ENCODE assay signal across 23 mouse cellular contexts in genomic region chr17:51356447-51356846, GRCm38 (mm10).
DNase-seq lines count a peak whose midpoint lies in the region; ATAC-seq and TF ChIP-seq lines count a peak whose summit lies in the region.
"Had no signal": no experiment of that assay in that cellular context is flagged by ENCODE, and none has a peak within 500 bp of the region (broad histone marks: within the 10 kb centered on the region; RNA-seq: fewer than 3 reads in every experiment).

No protein-coding gene starts in this region.

- no peak for TF ChIP-seq CTCF in left cerebral cortex, adult 2 months (IDR thresholded peaks at IDR 0.05)
- TF ChIP-seq CTCF in brain, embryonic 14.5 days (IDR thresholded peaks at IDR 0.05; ENCODE audit: borderline replicate concordance, extremely low read depth, insufficient read depth, insufficient read length) = no peak

- TF ChIP-seq POLR2A in brain, embryonic 14.5 days (IDR thresholded peaks at IDR 0.05; ENCODE audit: borderline replicate concordance, extremely low read depth, insufficient read depth, insufficient read length, poor library complexity, severe bottlenecking) = no peak

- no peak overlapping the region for H3K9ac ChIP-seq in hindbrain, embryonic 14.5 days
- H3K9ac ChIP-seq in hindbrain, embryonic 12.5 days = no peak overlapping the region
- H3K9ac ChIP-seq: liver, embryonic 12.5 days; liver, postnatal 0 days; midbrain, embryonic 12.5 days had no signal

- H3K36me3 ChIP-seq in hindbrain, embryonic 14.5 days (replicated peaks; ENCODE audit: control insufficient read depth, insufficient read depth) = no peaks in the 10 kb centered on the region
- H3K36me3 ChIP-seq in hindbrain, embryonic 12.5 days = no peaks in the 10 kb centered on the region
- H3K36me3 ChIP-seq: liver, embryonic 12.5 days; midbrain, embryonic 12.5 days had no signal

- no peaks in the 10 kb centered on the region for H3K9me3 ChIP-seq in hindbrain, embryonic 14.5 days (ENCODE audit: control insufficient read depth, low read length)
- H3K9me3 ChIP-seq in hindbrain, embryonic 12.5 days (replicated peaks) = no peaks in the 10 kb centered on the region
- H3K9me3 ChIP-seq: liver, embryonic 12.5 days; midbrain, embryonic 12.5 days had no signal

- DNase-seq in hindbrain, embryonic 14.5 days (ENCODE audit: low spot score) = no peak
- DNase-seq in left cerebral cortex, postnatal 4 days = peak; percentile 16
- no peak for DNase-seq in left cerebral cortex, adult 2 months (ENCODE audit: extremely low spot score in 1 of 2, low spot score in 2 of 2)
- peak; percentile 13 for DNase-seq in brain, adult 2 months (ENCODE audit: low read depth, low spot score)
- DNase-seq in brain, embryonic 14.5 days (ENCODE audit: low read depth) = peak; percentile 24
- DNase-seq: adrenal gland, postnatal 25 days; B cell, adult 2 months; cerebellum, adult 8-10 months; cerebellum, postnatal 36 days; gastrocnemius, postnatal 14 days; heart, postnatal 14 days; kidney, adult 8-10 months; kidney, postnatal 4 days; liver, postnatal 0 days; lung, postnatal 36 days; thymus, adult 2 months; thymus, postnatal 36 days had no signal

- 56% methylated on average over 8 of the region's 8 CpGs for WGBS in hindbrain, embryonic 14.5 days
- WGBS in hindbrain, embryonic 12.5 days = 81% methylated on average over 8 of the region's 8 CpGs

- no peak overlapping the region for H3K27ac ChIP-seq in hindbrain, embryonic 14.5 days
- H3K27ac ChIP-seq in hindbrain, embryonic 12.5 days = no peak overlapping the region
- H3K27ac ChIP-seq in left cerebral cortex, adult 2 months = no peak overlapping the region
- H3K27ac ChIP-seq: kidney, postnatal 0 days; liver, embryonic 12.5 days; midbrain, embryonic 12.5 days had no signal

- intact Hi-C loops in left cerebral cortex, postnatal 4 days (cut with DNase I) = no loop called here
- intact Hi-C loops in left cerebral cortex, adult 2 months (cut with DNase I) = no loop called here

- H3K4me1 ChIP-seq in hindbrain, embryonic 14.5 days (replicated peaks; ENCODE audit: control insufficient read depth, insufficient read depth, low read length) = peaks cover 5% of the 10 kb centered on the region; the same call in 1 of the 2 replicates
- H3K4me1 ChIP-seq in hindbrain, embryonic 12.5 days = peaks cover 6% of the 10 kb centered on the region; the same call in 1 of the 2 replicates
- H3K4me1 ChIP-seq: liver, embryonic 12.5 days had no signal

- H3K4me2 ChIP-seq in hindbrain, embryonic 14.5 days (replicated peaks) = no peak overlapping the region; the same call in 1 of the 2 replicates
- H3K4me2 ChIP-seq in hindbrain, embryonic 12.5 days (replicated peaks) = no peak overlapping the region
- H3K4me2 ChIP-seq: liver, embryonic 12.5 days; midbrain, embryonic 12.5 days had no signal

- ATAC-seq in hindbrain, embryonic 14.5 days (ENCODE audit: low FRiP score) = 0 out of 2 replicates have a peak, but pooled peaks have one; percentile 35
- no peak for ATAC-seq in hindbrain, embryonic 12.5 days (ENCODE audit: low FRiP score)
- ATAC-seq: forebrain, embryonic 14.5 days; intestine, embryonic 16.5 days; liver, embryonic 12.5 days; liver, postnatal 0 days had no signal

- H3K4me3 ChIP-seq in hindbrain, embryonic 14.5 days (replicated peaks; ENCODE audit: low read length) = no peak overlapping the region
- no peak overlapping the region for H3K4me3 ChIP-seq in hindbrain, embryonic 12.5 days
- H3K4me3 ChIP-seq in left cerebral cortex, adult 2 months = no peak overlapping the region
- H3K4me3 ChIP-seq: liver, embryonic 12.5 days; midbrain, embryonic 12.5 days had no signal

- no peaks in the 10 kb centered on the region for H3K27me3 ChIP-seq in hindbrain, embryonic 14.5 days (ENCODE audit: control insufficient read depth, insufficient read depth, low read length)
- no peaks in the 10 kb centered on the region for H3K27me3 ChIP-seq in hindbrain, embryonic 12.5 days
- H3K27me3 ChIP-seq: liver, embryonic 12.5 days; midbrain, embryonic 12.5 days had no signal

Comparison
In these comparisons a context has a peak if more than half of its experiments do, and no peak if none do; other contexts are left out.
1. DNase-seq: peak in left cerebral cortex, postnatal 4 days (single experiment), brain, adult 2 months (single experiment) and brain, embryonic 14.5 days (single experiment); none in hindbrain, embryonic 14.5 days (single experiment) and left cerebral cortex, adult 2 months (0 of 2).